In the genomic region with DNA sequence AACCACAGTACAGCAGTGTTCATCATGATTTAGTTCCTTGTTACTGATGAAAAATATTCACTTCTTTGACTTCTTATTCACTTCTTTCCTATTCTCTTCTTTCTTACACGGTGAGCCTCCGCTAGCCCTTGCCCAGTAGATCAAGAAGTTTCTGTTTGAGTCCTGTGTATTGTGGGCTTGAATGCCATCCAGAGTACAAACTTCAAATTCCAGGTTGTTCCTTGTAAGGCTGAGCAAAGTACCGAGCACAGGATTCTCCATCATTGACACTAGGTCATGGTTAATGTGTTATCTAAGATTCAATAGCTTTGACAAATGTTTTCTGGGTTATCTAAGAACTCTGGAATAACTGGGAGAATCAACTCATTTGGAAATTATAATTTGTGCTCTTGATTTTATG, we compare ENCODE assay signal across 24 mouse cellular contexts. TPM values are rescaled to one million over a fixed set of nuclear protein-coding genes. Genes with fewer than 3 reads are reported as not detected.
DNase-seq lines count a peak whose midpoint lies in the region; ATAC-seq and TF ChIP-seq lines count a peak whose summit lies in the region.
"Had no signal": no experiment of that assay in that cellular context is flagged by ENCODE, and none has a peak within 500 bp of the region (broad histone marks: within the 10 kb centered on the region; RNA-seq: fewer than 3 reads in every experiment).

No protein-coding gene starts in this region.

- H3K36me3 ChIP-seq in kidney, adult 2 months (ENCODE audit: control insufficient read depth, insufficient read depth, low read length): peaks cover 9% of the 10 kb centered on the region
- H3K36me3 ChIP-seq in forebrain, embryonic 11.5 days (ENCODE audit: control insufficient read depth, insufficient read depth, low read length): no peaks in the 10 kb centered on the region
- H3K36me3 ChIP-seq: forebrain, embryonic 10.5 days; hindbrain, embryonic 12.5 days; hindbrain, embryonic 15.5 days had no signal

- H3K4me3 ChIP-seq in kidney, adult 2 months (ENCODE audit: insufficient read depth, low read depth, low read length): no peak overlapping the region
- no peak overlapping the region for H3K4me3 ChIP-seq in forebrain, embryonic 11.5 days (ENCODE audit: low read depth, low read length)
- H3K4me3 ChIP-seq: forebrain, embryonic 10.5 days; gastrocnemius, adult 2 months; hindbrain, embryonic 12.5 days; hindbrain, embryonic 15.5 days had no signal

- H3K9me3 ChIP-seq in forebrain, embryonic 11.5 days (ENCODE audit: control insufficient read depth, low read length): no peaks in the 10 kb centered on the region
- H3K9me3 ChIP-seq: forebrain, embryonic 10.5 days; G1E; hindbrain, embryonic 12.5 days; hindbrain, embryonic 15.5 days had no signal

- H3K27me3 ChIP-seq in kidney, adult 2 months (replicated peaks; ENCODE audit: control insufficient read depth, insufficient read depth, low read length): no peaks in the 10 kb centered on the region
- H3K27me3 ChIP-seq in forebrain, embryonic 11.5 days (ENCODE audit: control insufficient read depth, insufficient read depth, low read length): no peaks in the 10 kb centered on the region
- H3K27me3 ChIP-seq: CH12.LX; hindbrain, embryonic 12.5 days; hindbrain, embryonic 15.5 days; Patski had no signal

- no peak for TF ChIP-seq CTCF in kidney, adult 2 months (conservative IDR thresholded peaks at IDR 0.05; ENCODE audit: insufficient read depth, insufficient read length, low read depth, low read length)

- peaks cover 23% of the 10 kb centered on the region for H3K4me1 ChIP-seq in kidney, adult 2 months (ENCODE audit: control insufficient read depth, insufficient read depth, low read length)
- H3K4me1 ChIP-seq in forebrain, embryonic 11.5 days (replicated peaks; ENCODE audit: control insufficient read depth, insufficient read depth, low read length): no peaks in the 10 kb centered on the region

- ATAC-seq in forebrain, embryonic 11.5 days (replicated peaks; ENCODE audit: low FRiP score): no peak
- ATAC-seq: forebrain, embryonic 14.5 days; forebrain, postnatal 0 days; Patski had no signal

- DNase-seq in kidney, adult 2 months: peak; percentile 91
- DNase-seq in kidney, adult 18-20 months: no peak
- DNase-seq in kidney, postnatal 14 days: peak; percentile 58
- DNase-seq in kidney, postnatal 10 days: no peak
- DNase-seq in kidney, postnatal 36 days: peak; percentile 51 to 78
- no peak for DNase-seq in forebrain, embryonic 11.5 days (ENCODE audit: low spot score)
- DNase-seq: adrenal gland, postnatal 10 days; adrenal gland, postnatal 36 days; B cell, adult 2 months; cerebellum, adult 18-20 months; cerebellum, adult 9-10 months; cerebellum, postnatal 14 days; forebrain, postnatal 0 days; gastrocnemius, adult 2 months; gastrocnemius, postnatal 14 days; heart, adult 11 months had no signal

- H3K4me2 ChIP-seq in forebrain, embryonic 11.5 days (ENCODE audit: low read depth, low read length, severe bottlenecking): no peak overlapping the region
- H3K4me2 ChIP-seq: heart, embryonic 11.5 days; hindbrain, embryonic 12.5 days; hindbrain, embryonic 15.5 days had no signal

- H3K9ac ChIP-seq in forebrain, embryonic 11.5 days (ENCODE audit: low read length): no peak overlapping the region
- H3K9ac ChIP-seq: forebrain, postnatal 0 days; hindbrain, embryonic 12.5 days; hindbrain, embryonic 15.5 days had no signal

- no peak for TF ChIP-seq POLR2A in kidney, adult 2 months (IDR thresholded peaks at IDR 0.05; ENCODE audit: low read depth, low read length)

- H3K27ac ChIP-seq in kidney, adult 2 months (ENCODE audit: insufficient read depth, low read depth, low read length): no peak overlapping the region; the same call in 1 of the 2 replicates
- no peak overlapping the region for H3K27ac ChIP-seq in forebrain, embryonic 11.5 days (ENCODE audit: low read depth, low read length)
- H3K27ac ChIP-seq: forebrain, embryonic 10.5 days; gastrocnemius, adult 2 months; hindbrain, embryonic 12.5 days; hindbrain, embryonic 15.5 days had no signal

- WGBS in kidney, adult 2 months: 68% methylated on average over 3 of the region's 3 CpGs
- 89% methylated on average over 3 of the region's 3 CpGs for WGBS in forebrain, embryonic 11.5 days

RNA-seq across cellular contexts. Expression of a gene that starts 25.0 kb away (rescaled TPM):
- 23.6 and 25.8 TPM in 2 replicates for polyA plus RNA-seq in kidney, adult 2 months (2012; rRNA removed)
- polyA plus RNA-seq in forebrain, embryonic 11.5 days (2014; fragmentation: Nextera tagmentation; extraction: Ambion mirVana): 3.6 and 3.8 TPM in 2 replicates

Comparison
In these comparisons a context has a peak if more than half of its experiments do, and no peak if none do; other contexts are left out.
1. DNase-seq: peak in kidney, adult 2 months (single experiment), kidney, postnatal 14 days (single experiment) and kidney, postnatal 36 days (2 of 2); none in kidney, adult 18-20 months (single experiment), kidney, postnatal 10 days (single experiment) and forebrain, embryonic 11.5 days (single experiment).